Mouse (Mus musculus): ENCODE data around the gene Dlat. TPM values are rescaled to one million over a fixed set of nuclear protein-coding genes. Genes with fewer than 3 reads are reported as not detected.

Gene Dlat
- polyA plus RNA-seq, 2 experiments = 30.4 to 57.3 TPM

- H3K9me3 ChIP-seq (ENCODE audit: control insufficient read depth, low read length) = no peaks in the 10 kb centered on the region
- 88% methylated on average over 9 of the region's 9 CpGs for WGBS
- ATAC-seq (ENCODE audit: low FRiP score, low read depth) = no peak
Measured at GRCm38 (mm10) chr9:50592955-50593354, 66.6 kb downstream of the Dlat start.

GRCm38 (mm10) chr9:50590856-50591518 is 68.6 kb downstream of the Dlat start:
- WGBS = 73% methylated on average over 10 of the region's 10 CpGs
- no peaks in the 10 kb centered on the region for H3K4me1 ChIP-seq (ENCODE audit: control insufficient read depth, insufficient read depth, low read length)
- H3K9ac ChIP-seq (ENCODE audit: low read depth, low read length, severe bottlenecking) = no peak overlapping the region
- H3K9me3 ChIP-seq (ENCODE audit: control insufficient read depth, low read length) = no peaks in the 10 kb centered on the region
- DNase-seq (ENCODE audit: low spot score) (no peak), ATAC-seq (ENCODE audit: low FRiP score, low read depth) (no peak)
- H3K4me3 ChIP-seq (replicated peaks; ENCODE audit: low read length) = no peak overlapping the region
- H3K27ac ChIP-seq (replicated peaks; ENCODE audit: low read depth, low read length) = no peak overlapping the region
- H3K4me2 ChIP-seq (replicated peaks; ENCODE audit: low read depth, low read length, severe bottlenecking) = no peak overlapping the region
- H3K27me3 ChIP-seq (ENCODE audit: control insufficient read depth, insufficient read depth, low read length) = no peaks in the 10 kb centered on the region
- no peak for TF ChIP-seq POLR2A (IDR thresholded peaks at IDR 0.05; ENCODE audit: borderline replicate concordance, extremely low read depth, insufficient read depth, insufficient read length)
- H3K36me3 ChIP-seq (ENCODE audit: control insufficient read depth, insufficient read depth, low read length) = peaks cover 15% of the 10 kb centered on the region

More at GRCm38 (mm10) chr9:50592955-50593354, 66.6 kb downstream of the Dlat start:
- Histone ChIP-seq H3K27ac (replicated peaks; ENCODE audit: low read depth, low read length) (no peak overlapping the region), H3K9ac (ENCODE audit: low read depth, low read length, severe bottlenecking) (no peak overlapping the region), H3K4me2 (replicated peaks; ENCODE audit: low read depth, low read length, severe bottlenecking) (no peak overlapping the region), H3K4me3 (replicated peaks; ENCODE audit: low read length) (no peak overlapping the region), H3K36me3 (ENCODE audit: control insufficient read depth, insufficient read depth, low read length) (peaks cover 33% of the 10 kb centered on the region), H3K4me1 (ENCODE audit: control insufficient read depth, insufficient read depth, low read length) (no peaks in the 10 kb centered on the region), H3K27me3 (ENCODE audit: control insufficient read depth, insufficient read depth, low read length) (no peaks in the 10 kb centered on the region)
- no peak for TF ChIP-seq POLR2A (IDR thresholded peaks at IDR 0.05; ENCODE audit: borderline replicate concordance, extremely low read depth, insufficient read depth, insufficient read length)
- DNase-seq (ENCODE audit: low spot score) = no peak

- H3K4me2 ChIP-seq (replicated peaks; ENCODE audit: low read depth, low read length, severe bottlenecking) = no peak overlapping the region
- 69% methylated on average over 4 of the region's 4 CpGs for WGBS
- H3K4me1 ChIP-seq (ENCODE audit: control insufficient read depth, insufficient read depth, low read length) = no peaks in the 10 kb centered on the region
- no peak overlapping the region for H3K27ac ChIP-seq (replicated peaks; ENCODE audit: low read depth, low read length)
- no peak overlapping the region for H3K4me3 ChIP-seq (replicated peaks; ENCODE audit: low read length)
- ATAC-seq (ENCODE audit: low FRiP score, low read depth) (no peak), DNase-seq (ENCODE audit: low spot score) (no peak)
- H3K36me3 ChIP-seq (ENCODE audit: control insufficient read depth, insufficient read depth, low read length) = no peaks in the 10 kb centered on the region
- no peaks in the 10 kb centered on the region for H3K27me3 ChIP-seq (ENCODE audit: control insufficient read depth, insufficient read depth, low read length)
- no peaks in the 10 kb centered on the region for H3K9me3 ChIP-seq (ENCODE audit: control insufficient read depth, low read length)
- TF ChIP-seq POLR2A (IDR thresholded peaks at IDR 0.05; ENCODE audit: borderline replicate concordance, extremely low read depth, insufficient read depth, insufficient read length) = no peak
- H3K9ac ChIP-seq (ENCODE audit: low read depth, low read length, severe bottlenecking) = no peak overlapping the region
Measured at GRCm38 (mm10) chr9:50586955-50587354, 72.6 kb downstream of the Dlat start.

- no peak overlapping the region for H3K27ac ChIP-seq (replicated peaks; ENCODE audit: low read depth, low read length)
- WGBS = 55% methylated on average over 6 of the region's 6 CpGs
- H3K9ac ChIP-seq (ENCODE audit: low read depth, low read length, severe bottlenecking) = no peak overlapping the region
- DNase-seq (ENCODE audit: low spot score) (no peak), ATAC-seq (ENCODE audit: low FRiP score, low read depth) (no peak)
- no peak overlapping the region for H3K4me2 ChIP-seq (replicated peaks; ENCODE audit: low read depth, low read length, severe bottlenecking)
- H3K27me3 ChIP-seq (ENCODE audit: control insufficient read depth, insufficient read depth, low read length) = no peaks in the 10 kb centered on the region
- H3K9me3 ChIP-seq (ENCODE audit: control insufficient read depth, low read length) = no peaks in the 10 kb centered on the region
- H3K36me3 ChIP-seq (ENCODE audit: control insufficient read depth, insufficient read depth, low read length) = no peaks in the 10 kb centered on the region
- TF ChIP-seq POLR2A (IDR thresholded peaks at IDR 0.05; ENCODE audit: borderline replicate concordance, extremely low read depth, insufficient read depth, insufficient read length) = no peak
- H3K4me3 ChIP-seq (replicated peaks; ENCODE audit: low read length) = no peak overlapping the region
- no peaks in the 10 kb centered on the region for H3K4me1 ChIP-seq (ENCODE audit: control insufficient read depth, insufficient read depth, low read length)
Measured at GRCm38 (mm10) chr9:50585145-50585818, 74.3 kb downstream of the Dlat start.

Other genes starting within 250 kb of the Dlat start
- 0.74 and 0.93 TPM in 2 replicates for gene Plet1, start 165.3 kb downstream of the Dlat start, polyA plus RNA-seq (2012; rRNA removed)
- 0.41 and 0.70 TPM in 2 replicates for gene Plet1, start 165.3 kb downstream of the Dlat start, polyA plus RNA-seq (2014; fragmentation: Nextera tagmentation; extraction: Ambion mirVana)
- 49.3 and 64.3 TPM in 2 replicates for gene Pts, start 131.1 kb downstream of the Dlat start, polyA plus RNA-seq (2012; rRNA removed)
- 64.2 and 72.3 TPM in 2 replicates for gene Pts, start 131.1 kb downstream of the Dlat start, polyA plus RNA-seq (2014; fragmentation: Nextera tagmentation; extraction: Ambion mirVana)
- gene Il18, start 105.0 kb downstream of the Dlat start, polyA plus RNA-seq (2012; rRNA removed) = 2.2 and 2.4 TPM in 2 replicates
- gene Il18, start 105.0 kb downstream of the Dlat start, polyA plus RNA-seq (2014; fragmentation: Nextera tagmentation; extraction: Ambion mirVana) = 2.4 and 2.9 TPM in 2 replicates
- gene Bco2, start 104.6 kb downstream of the Dlat start, polyA plus RNA-seq (2012; rRNA removed) = 0.09 and 0.26 TPM in 2 replicates
- 0.12 and 0.14 TPM in 2 replicates for gene Bco2, start 104.6 kb downstream of the Dlat start, polyA plus RNA-seq (2014; fragmentation: Nextera tagmentation; extraction: Ambion mirVana)
- not detected in 2 replicates for gene Tex12, start 98.5 kb downstream of the Dlat start, polyA plus RNA-seq (2012; rRNA removed)
- gene Tex12, start 98.5 kb downstream of the Dlat start, polyA plus RNA-seq (2014; fragmentation: Nextera tagmentation; extraction: Ambion mirVana) = not detected in 2 replicates
- gene Sdhd, start 56.0 kb downstream of the Dlat start, polyA plus RNA-seq (2012; rRNA removed) = 170 and 197 TPM in 2 replicates
- gene Sdhd, start 56.0 kb downstream of the Dlat start, polyA plus RNA-seq (2014; fragmentation: Nextera tagmentation; extraction: Ambion mirVana) = 258 and 266 TPM in 2 replicates
- gene Timm8b, start 55.9 kb downstream of the Dlat start, polyA plus RNA-seq (2012; rRNA removed) = 145 and 238 TPM in 2 replicates
- gene Timm8b, start 55.9 kb downstream of the Dlat start, polyA plus RNA-seq (2014; fragmentation: Nextera tagmentation; extraction: Ambion mirVana) = 239 and 244 TPM in 2 replicates
- 2.2 and 2.3 TPM in 2 replicates for gene Pih1d2, start 42.5 kb downstream of the Dlat start, polyA plus RNA-seq (2012; rRNA removed)
- gene Pih1d2, start 42.5 kb downstream of the Dlat start, polyA plus RNA-seq (2014; fragmentation: Nextera tagmentation; extraction: Ambion mirVana) = 2.5 and 3.2 TPM in 2 replicates
- 18.1 and 20.4 TPM in 2 replicates for gene Nkapd1, start 42.3 kb downstream of the Dlat start, polyA plus RNA-seq (2012; rRNA removed)
- gene Nkapd1, start 42.3 kb downstream of the Dlat start, polyA plus RNA-seq (2014; fragmentation: Nextera tagmentation; extraction: Ambion mirVana) = 27.7 and 27.8 TPM in 2 replicates
- 16.4 and 17.5 TPM in 2 replicates for gene Dixdc1, start 79.7 kb upstream of the Dlat start, polyA plus RNA-seq (2012; rRNA removed)
- 16.1 and 18.9 TPM in 2 replicates for gene Dixdc1, start 79.7 kb upstream of the Dlat start, polyA plus RNA-seq (2014; fragmentation: Nextera tagmentation; extraction: Ambion mirVana)
- gene 2310030G06Rik, start 86.8 kb upstream of the Dlat start, polyA plus RNA-seq (2012; rRNA removed) = 3.8 and 4.9 TPM in 2 replicates
- gene 2310030G06Rik, start 86.8 kb upstream of the Dlat start, polyA plus RNA-seq (2014; fragmentation: Nextera tagmentation; extraction: Ambion mirVana) = 5.2 and 5.4 TPM in 2 replicates
- 78.2 and 80.7 TPM in 2 replicates for gene Cryab, start 91.5 kb upstream of the Dlat start, polyA plus RNA-seq (2012; rRNA removed)
- 87.2 and 117 TPM in 2 replicates for gene Cryab, start 91.5 kb upstream of the Dlat start, polyA plus RNA-seq (2014; fragmentation: Nextera tagmentation; extraction: Ambion mirVana)
- gene Hspb2, start 92.6 kb upstream of the Dlat start, polyA plus RNA-seq (2012; rRNA removed) = 53.0 and 61.6 TPM in 2 replicates
- 47.8 and 78.7 TPM in 2 replicates for gene Hspb2, start 92.6 kb upstream of the Dlat start, polyA plus RNA-seq (2014; fragmentation: Nextera tagmentation; extraction: Ambion mirVana)
- gene Fdxacb1, start 108.5 kb upstream of the Dlat start, polyA plus RNA-seq (2012; rRNA removed) = 7.4 and 7.7 TPM in 2 replicates
- 10.6 and 10.8 TPM in 2 replicates for gene Fdxacb1, start 108.5 kb upstream of the Dlat start, polyA plus RNA-seq (2014; fragmentation: Nextera tagmentation; extraction: Ambion mirVana)
- 33.2 and 41.9 TPM in 2 replicates for gene Alg9, start 115.2 kb upstream of the Dlat start, polyA plus RNA-seq (2012; rRNA removed)
- 35.8 and 35.9 TPM in 2 replicates for gene Alg9, start 115.2 kb upstream of the Dlat start, polyA plus RNA-seq (2014; fragmentation: Nextera tagmentation; extraction: Ambion mirVana)
- 27.1 and 27.6 TPM in 2 replicates for gene 1110032A03Rik, start 115.7 kb upstream of the Dlat start, polyA plus RNA-seq (2012; rRNA removed)
- gene 1110032A03Rik, start 115.7 kb upstream of the Dlat start, polyA plus RNA-seq (2014; fragmentation: Nextera tagmentation; extraction: Ambion mirVana) = 25.5 and 29.5 TPM in 2 replicates
- gene Ppp2r1b, start 185.5 kb upstream of the Dlat start, polyA plus RNA-seq (2012; rRNA removed) = 25.2 and 27.3 TPM in 2 replicates
- 51.0 and 53.8 TPM in 2 replicates for gene Ppp2r1b, start 185.5 kb upstream of the Dlat start, polyA plus RNA-seq (2014; fragmentation: Nextera tagmentation; extraction: Ambion mirVana)